Mouse (Mus musculus) embryonic facial prominence, embryonic 11.5 days (tissue): ENCODE measurements around the gene Zfp316. TPM values are rescaled to one million over a fixed set of nuclear protein-coding genes. Genes with fewer than 3 reads are reported as not detected.

Experiments
- ATAC-seq: fragments of 200-750 bp; cut with Nextera tagmentation; replicated peaks from 2 replicates; pipeline ENCODE4 v1.8.0; 2017; ENCODE audit warnings: low read depth; ENCODE audit not compliant: insufficient number of reproducible peaks, low FRiP score, low TSS enrichment
- DNase-seq: peaks from one replicate; pipeline ENCODE4 v3.0.0-alpha.2; 2015; ENCODE audit warnings: low spot score
- H3K27ac ChIP-seq: fragments of 300-500 bp; sonication (generic); replicated peaks from 2 replicates; pipeline ENCODE4 v1.5.1; 2014; ENCODE audit warnings: mild to moderate bottlenecking, low read depth, low read length, control low read depth
- H3K27me3 ChIP-seq: fragments of 300-500 bp; sonication (generic); 2 replicates; pipeline ENCODE4 v1.6.1; 2014; ENCODE audit warnings: mild to moderate bottlenecking, low read length, moderate library complexity, mixed read lengths; ENCODE audit not compliant: control insufficient read depth, insufficient read depth
- H3K36me3 ChIP-seq: fragments of 300-500 bp; sonication (generic); replicated peaks from 2 replicates; pipeline ENCODE4 v1.6.1; 2014; ENCODE audit warnings: low read depth, mild to moderate bottlenecking, low read length, moderate library complexity, mixed read lengths; ENCODE audit not compliant: control insufficient read depth, insufficient read depth
- H3K4me1 ChIP-seq: fragments of 300-500 bp; sonication (generic); 2 replicates; pipeline ENCODE4 v1.6.1; 2014; ENCODE audit warnings: low read length, mixed read lengths; ENCODE audit not compliant: control insufficient read depth, insufficient read depth
- H3K4me2 ChIP-seq: fragments of 300-500 bp; sonication (generic); 2 replicates; pipeline ENCODE4 v1.6.1; 2014; ENCODE audit warnings: low read depth, mild to moderate bottlenecking, control low read depth, low read length, moderate library complexity
- H3K4me3 ChIP-seq: fragments of 300-500 bp; sonication (generic); 2 replicates; pipeline ENCODE4 v1.5.1; 2014; ENCODE audit warnings: low read depth, low read length, control low read depth
- H3K9ac ChIP-seq: fragments of 300-500 bp; sonication (generic); replicated peaks from 2 replicates; pipeline ENCODE4 v1.6.1; 2014; ENCODE audit warnings: mild to moderate bottlenecking, control low read depth, low read length
- H3K9me3 ChIP-seq: fragments of 300-500 bp; sonication (generic); replicated peaks from 2 replicates; pipeline ENCODE4 v1.6.1; 2016; ENCODE audit warnings: mild to moderate bottlenecking, low read length, inconsistent platforms, mixed read lengths; ENCODE audit not compliant: control insufficient read depth
- WGBS: fragments of 180-500 bp; shearing (Covaris S2); extraction: QIAGEN DNeasy Blood & Tissue Kit; methylation state at CpG from one replicate; pipeline ENCODE4 v1.1.7; 2014; 5-methylcytosine and 5-hydroxymethylcytosine counted together
- polyA plus RNA-seq: library from polyadenylated mRNA; unstranded; fragments of >200 nt; fragmentation: Nextera tagmentation; extraction: Ambion mirVana; gene quantifications from 2 replicates; pipeline ENCODE4 v1.2.1, GENCODE M21; 2014

Zfp316 gene
- polyA plus RNA-seq, 1 experiment from 2014 or later, result 2.1 TPM

DNA sequence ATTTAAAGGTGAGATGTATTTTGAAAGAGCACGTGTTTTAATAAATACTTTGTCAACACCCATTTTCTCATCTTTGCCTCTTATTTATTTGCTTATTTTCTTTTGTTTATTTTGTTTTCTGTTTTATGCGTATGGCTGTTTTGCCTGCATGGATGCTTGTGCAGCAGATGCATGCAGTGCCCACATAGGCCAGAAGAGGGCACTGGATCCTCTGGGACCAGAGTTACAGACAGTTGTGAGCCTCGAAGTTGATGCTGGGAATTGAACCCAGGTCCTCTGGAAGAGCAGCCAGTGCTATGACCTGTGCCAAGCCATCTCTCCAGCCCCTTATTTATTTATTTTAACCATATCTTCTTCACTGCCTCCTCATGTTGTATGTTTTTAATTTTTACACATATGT lies 64.8 kb downstream of the Zfp316 start:
- Histone ChIP-seq H3K4me3 (no peak overlapping the region), H3K4me2 (no peak overlapping the region), H3K27ac (no peak overlapping the region), H3K9ac (no peak overlapping the region), H3K4me1 (no peaks in the 10 kb centered on the region), H3K27me3 (no peaks in the 10 kb centered on the region), H3K9me3 (peaks cover 4% of the 10 kb centered on the region; the same call in 1 of the 2 replicates), H3K36me3 (no peaks in the 10 kb centered on the region)
- 71% methylated on average over 3 of the region's 3 CpGs for WGBS
- DNase-seq (no peak), ATAC-seq (no peak)

Other genes with a start within 250 kb of the Zfp316 start
- 34.4 and 35.6 TPM in 2 replicates for gene Rnf216, start 157.0 kb downstream of the Zfp316 start, polyA plus RNA-seq
- not detected in 2 replicates for gene Olfr718-ps1, start 122.4 kb downstream of the Zfp316 start, polyA plus RNA-seq
- gene Rbak, start 89.2 kb downstream of the Zfp316 start, polyA plus RNA-seq, result 9.7 and 12.0 TPM in 2 replicates
- gene Spdye4b, start 89.0 kb downstream of the Zfp316 start, polyA plus RNA-seq, result not detected in 2 replicates
- gene Spdye4a, start 43.1 kb downstream of the Zfp316 start, polyA plus RNA-seq, result not detected in 2 replicates
- gene Zfp12, start 34.9 kb downstream of the Zfp316 start, polyA plus RNA-seq, result 20.6 and 21.4 TPM in 2 replicates
- not detected in 2 replicates for gene Zfp853, start 23.6 kb upstream of the Zfp316 start, polyA plus RNA-seq
- 35.5 and 41.1 TPM in 2 replicates for gene E130309D02Rik, start 45.3 kb upstream of the Zfp316 start, polyA plus RNA-seq
- gene Zdhhc4, start 59.2 kb upstream of the Zfp316 start, polyA plus RNA-seq, result 76.3 and 77.3 TPM in 2 replicates
- gene Grid2ip, start 87.3 kb upstream of the Zfp316 start, polyA plus RNA-seq, result 0.36 and 0.59 TPM in 2 replicates
- gene Kdelr2, start 133.8 kb upstream of the Zfp316 start, polyA plus RNA-seq, result 246 and 261 TPM in 2 replicates
- 7.2 and 7.3 TPM in 2 replicates for gene Daglb, start 194.6 kb upstream of the Zfp316 start, polyA plus RNA-seq